Mouse (Mus musculus) cerebellum, adult 2 months (tissue): ENCODE data around the gene Arhgap24. TPM values are rescaled to one million over a fixed set of nuclear protein-coding genes. Genes with fewer than 3 reads are reported as not detected.
A peak's percentile ranks its signal among the peaks of the same experiment; 100 is the strongest.
"Not testable (repeated sequence)": the region's sequence is repeated elsewhere in the genome, so short reads cannot be mapped to it uniquely, and the experiment has no call there.

Source experiments
- DNase-seq, 2 experiments: peaks; one replicate each; pipeline ENCODE4 v3.0.0; 2021
- H3K27ac ChIP-seq: fragments of 200-500 bp; 2 replicates; pipeline ENCODE4 v1.5.1; 2012; ENCODE audit warnings: low read length, control low read depth, inconsistent platforms; ENCODE audit not compliant: insufficient read depth
- H3K27me3 ChIP-seq: fragments of 200-500 bp; 2 replicates; pipeline ENCODE4 v1.6.1; 2012; ENCODE audit warnings: inconsistent platforms, mild to moderate bottlenecking, low read length, moderate library complexity; ENCODE audit not compliant: control insufficient read depth, insufficient read depth
- H3K4me1 ChIP-seq: fragments of 200-500 bp; 2 replicates; pipeline ENCODE4 v1.6.1; 2011; ENCODE audit warnings: low read length; ENCODE audit not compliant: control insufficient read depth, insufficient read depth
- H3K4me3 ChIP-seq: fragments of 200-500 bp; replicated peaks from 2 replicates; pipeline ENCODE3; 2011; ENCODE audit warnings: mild to moderate bottlenecking, low read depth, low read length, control low read depth; ENCODE audit not compliant: insufficient read depth
- CTCF ChIP-seq: fragments of 200-500 bp; IDR thresholded peaks from 2 replicates; pipeline ENCODE4 v1.5.1; 2011; ENCODE audit warnings: low read depth, mild to moderate bottlenecking, control low read depth, low read length, moderate library complexity, borderline replicate concordance; ENCODE audit not compliant: insufficient read depth
- POLR2A ChIP-seq: fragments of 200-500 bp; IDR thresholded peaks from 2 replicates; pipeline ENCODE4 v1.6.1; 2011; ENCODE audit warnings: low read length, control low read depth, borderline replicate concordance; ENCODE audit not compliant: insufficient read depth
- WGBS: fragments of 180-500 bp; shearing (Covaris S2); methylation state at CpG from one replicate; pipeline ENCODE4 v1.1.7; 2018; 5-methylcytosine and 5-hydroxymethylcytosine counted together
- polyA plus RNA-seq: library from polyadenylated mRNA; depleted of rRNA; stranded (reverse); fragments of >200 nt; gene quantifications from 2 replicates; pipeline ENCODE4 v1.2.3, GENCODE M21; 2012

Gene Arhgap24
- polyA plus RNA-seq, 1 experiment = 11.3 TPM

GRCm38 (mm10) chr5:102943864-102944630 is 462.9 kb downstream of the Arhgap24 start:
- not testable (repeated sequence) for H3K4me3 ChIP-seq, H3K4me1 ChIP-seq, H3K27ac ChIP-seq, H3K27me3 ChIP-seq, DNase-seq
- peak; percentile 38; the same call in 1 of the 2 replicates for TF ChIP-seq CTCF
- 76% methylated on average over 17 of the region's 17 CpGs for WGBS

GRCm38 (mm10) chr5:102946625-102947024 is 465.4 kb downstream of the Arhgap24 start:
- H3K27ac ChIP-seq = no peak overlapping the region
- DNase-seq = no peak

GRCm38 (mm10) chr5:102947061-102947711 is 466.0 kb downstream of the Arhgap24 start:
- H3K27ac ChIP-seq = no peak overlapping the region
- no peak for DNase-seq
- TF ChIP-seq POLR2A (no peak), CTCF (no peak)
- no peak overlapping the region for H3K4me3 ChIP-seq
- H3K4me1 ChIP-seq = no peaks in the 10 kb centered on the region
- 86% methylated on average over 8 of the region's 8 CpGs for WGBS
- H3K27me3 ChIP-seq = no peaks in the 10 kb centered on the region

More at GRCm38 (mm10) chr5:102946625-102947024, 465.4 kb downstream of the Arhgap24 start:
- WGBS = 87% methylated on average over 8 of the region's 8 CpGs
- no peaks in the 10 kb centered on the region for H3K27me3 ChIP-seq
- no peak overlapping the region for H3K4me3 ChIP-seq
- TF ChIP-seq CTCF = no peak
- TF ChIP-seq POLR2A = no peak
- H3K4me1 ChIP-seq = no peaks in the 10 kb centered on the region
